Mouse (Mus musculus) gastrocnemius, adult 2 months (tissue): ENCODE results near the gene Prpf19. TPM values are rescaled to one million over a fixed set of nuclear protein-coding genes. Genes with fewer than 3 reads are reported as not detected.

ENCODE experiments used
- DNase-seq: peaks from one replicate; pipeline ENCODE4 v3.0.0; 2022
- H3K27ac ChIP-seq: fragments of 200-600 bp; 2 replicates; pipeline ENCODE4 v1.8.1; 2022; ENCODE audit warnings: mild to moderate bottlenecking
- H3K4me3 ChIP-seq: fragments of 200-600 bp; 2 replicates; pipeline ENCODE4 v1.8.1; 2022; ENCODE audit warnings: mild to moderate bottlenecking, moderate library complexity
- CTCF ChIP-seq: fragments of 200-600 bp; IDR thresholded peaks from 2 replicates; pipeline ENCODE4 v1.8.1; 2022; ENCODE audit warnings: antibody characterized with exemption, mild to moderate bottlenecking, moderate library complexity
- intact Hi-C: fragments of 180-260 bp; cut with DNase I; formaldehyde crosslinking; loops from one replicate; pipeline ENCODE4 v1.15.1; 2025
- total RNA-seq, 2 experiments: library from RNA; stranded (reverse); gene quantifications; 2 replicates each; pipeline ENCODE4 v1.2.3; 2021

Gene Prpf19
- total RNA-seq, 2 experiments from 2014 or later: 150 to 184 TPM

DNA sequence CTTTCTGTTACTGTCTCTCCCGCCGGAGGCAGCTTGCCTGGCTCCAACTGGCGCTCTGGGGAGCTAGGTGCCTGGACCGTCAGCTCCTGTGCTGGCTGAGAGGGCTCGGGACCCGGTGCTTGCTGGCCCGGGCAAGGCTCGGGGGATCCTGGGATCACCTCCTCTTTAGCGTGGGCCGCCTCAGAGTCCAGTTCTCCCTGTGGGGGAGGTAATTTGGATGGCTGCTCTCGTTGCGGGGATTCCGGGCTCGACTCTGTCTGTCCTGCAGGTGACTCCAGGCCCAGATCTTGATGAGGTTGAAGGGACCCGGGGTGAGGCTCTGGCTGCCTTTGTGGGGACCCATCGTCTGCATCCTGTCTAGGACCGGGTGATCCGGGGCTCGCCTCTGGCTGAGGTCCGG is 53.4 kb downstream of the Prpf19 start:
- no peak for DNase-seq
- TF ChIP-seq CTCF: no peak
- H3K4me3 ChIP-seq: peak overlapping the region; percentile 92
- intact Hi-C loops: no loop called here
- H3K27ac ChIP-seq: peak overlapping the region; percentile 93

DNA sequence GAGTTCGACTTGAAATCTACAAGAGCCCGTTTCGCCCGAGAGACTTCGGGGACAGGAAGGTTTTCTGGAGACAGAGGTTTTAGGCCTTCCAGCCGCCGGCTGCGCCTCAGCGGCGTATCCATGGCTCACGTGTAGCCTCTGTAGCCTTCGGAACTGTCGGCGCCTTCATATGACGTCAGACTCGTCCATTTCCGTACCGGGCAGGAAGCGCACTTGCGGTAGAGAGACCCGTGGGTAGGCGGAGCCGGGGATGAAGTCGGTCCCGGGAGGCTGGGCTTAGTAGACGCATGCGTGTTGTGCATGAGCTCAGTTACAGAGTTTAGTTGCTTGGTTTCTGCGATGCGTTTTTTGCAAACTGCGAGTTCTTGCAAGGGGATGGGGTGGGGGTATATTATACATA is 54.1 kb downstream of the Prpf19 start, which contains the start of gene Ccdc86:
TSS of gene Ccdc86 (minus strand) at position 155 of the 400 bp plus-strand sequence.
- Histone ChIP-seq H3K4me3 (peak within 1 kb of the TSS; percentile 92), H3K27ac (peak within 1 kb of the TSS; percentile 93)
- intact Hi-C loops: no loop called here
- peak; percentile 97 for DNase-seq
- TF ChIP-seq CTCF: no peak

DNA sequence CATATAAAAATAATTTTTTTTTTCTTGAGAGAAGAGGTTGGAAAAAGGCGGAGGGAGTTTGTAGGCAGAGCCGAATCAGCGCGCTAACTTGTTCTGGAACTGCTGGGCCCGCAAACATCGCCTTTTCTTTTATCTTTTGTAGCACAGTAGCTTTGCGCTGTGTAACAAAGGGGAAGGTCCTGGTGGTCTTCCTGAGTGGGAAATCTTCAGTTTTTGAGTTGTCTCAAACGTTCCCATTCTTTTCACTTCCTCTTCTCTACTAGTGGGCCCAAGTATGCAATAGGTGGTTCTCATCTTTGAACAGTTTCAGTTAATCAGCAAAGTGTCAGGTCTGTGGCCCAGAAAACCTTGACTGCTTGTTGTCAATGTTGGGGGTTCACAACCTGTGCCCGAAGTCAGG is 54.5 kb downstream of the Prpf19 start:
- intact Hi-C loops: no loop called here
- peak overlapping the region; percentile 92 for H3K4me3 ChIP-seq
- no peak for DNase-seq
- no peak for TF ChIP-seq CTCF
- H3K27ac ChIP-seq: peak overlapping the region; percentile 93

DNA sequence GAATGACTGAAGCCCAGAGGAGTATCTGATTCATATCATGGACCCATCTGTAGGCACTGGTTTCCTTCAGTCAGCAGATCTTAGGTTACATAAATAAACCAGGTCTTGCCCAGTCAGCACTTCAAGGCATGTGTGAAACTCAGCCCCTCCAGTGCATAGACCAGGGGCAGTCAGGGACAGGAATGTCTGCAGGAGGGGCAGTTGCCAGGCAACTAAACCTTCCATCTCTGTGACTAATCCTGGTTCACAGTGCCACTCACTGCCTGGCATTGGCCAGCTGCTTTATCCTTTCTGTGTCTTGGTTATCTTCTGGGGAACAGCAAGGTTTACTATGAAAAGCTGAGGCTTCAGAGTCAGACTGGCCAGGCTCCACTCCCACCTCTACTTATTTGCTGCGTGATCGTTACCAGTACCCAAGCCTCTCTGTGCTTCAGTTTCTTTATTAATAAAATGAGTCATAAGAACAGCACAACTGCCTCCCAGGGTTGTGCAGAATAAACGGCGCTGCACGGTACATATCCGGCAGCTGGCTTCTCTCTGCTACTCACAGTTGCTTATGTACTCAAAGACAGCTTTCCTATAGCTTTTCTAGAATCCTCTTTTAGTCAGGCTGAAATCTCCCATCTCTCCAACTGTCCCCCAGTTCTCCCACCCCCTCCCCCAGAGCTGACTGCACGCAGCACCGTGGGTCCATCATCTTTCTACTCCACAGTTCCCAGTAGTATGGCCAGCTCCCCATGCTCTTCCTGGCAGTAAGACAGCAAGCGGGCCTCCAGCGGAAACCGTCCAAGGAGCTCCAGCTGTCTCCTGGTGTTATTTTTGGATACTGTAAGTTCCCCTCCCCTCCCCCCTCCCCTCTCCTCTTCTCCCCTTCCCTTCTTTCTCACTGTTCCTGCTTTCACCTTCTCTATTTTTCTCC is 57.2 kb downstream of the Prpf19 start:
- H3K27ac ChIP-seq: peak overlapping the region; percentile 93
- TF ChIP-seq CTCF: no peak
- DNase-seq: peak; percentile 84
- H3K4me3 ChIP-seq: peak overlapping the region; percentile 47
- intact Hi-C loops: no loop called here

Other genes starting within 250 kb of the Prpf19 start
- gene Pga5, start 217.2 kb upstream of the Prpf19 start, total RNA-seq: not detected
- 10 to 100 TPM; 20.7 to 26.3 TPM for gene Vps37c, start 206.5 kb upstream of the Prpf19 start, total RNA-seq
- not detected for gene Cd5, start 156.2 kb upstream of the Prpf19 start, total RNA-seq
- gene Cd6, start 65.2 kb upstream of the Prpf19 start, total RNA-seq: not detected
- gene Slc15a3, start 55.5 kb upstream of the Prpf19 start, total RNA-seq: under 1 TPM; 0.31 to 0.53 TPM
- 1 to 10 TPM; 2.8 to 7.2 TPM for gene Tmem132a, start 25.3 kb upstream of the Prpf19 start, total RNA-seq
- gene Tmem109, start 13.2 kb upstream of the Prpf19 start, total RNA-seq: 100 to 1,000 TPM; 227 to 255 TPM
- not detected for gene Zp1, start 25.4 kb downstream of the Prpf19 start, total RNA-seq
- not detected for gene Ptgdr2, start 41.9 kb downstream of the Prpf19 start, total RNA-seq
- 10 to 100 TPM; 13.2 to 16.5 TPM for gene Ccdc86, start 54.0 kb downstream of the Prpf19 start, total RNA-seq
- gene Ms4a10, start 79.4 kb downstream of the Prpf19 start, total RNA-seq: not detected
- gene Ms4a15, start 98.0 kb downstream of the Prpf19 start, total RNA-seq: not detected
- not detected for gene Ms4a18, start 122.8 kb downstream of the Prpf19 start, total RNA-seq
- 1 to 10 TPM in 1 of 2 experiments, under 1 TPM in 1; 0.66 to 1.3 TPM for gene Ms4a8a, start 185.9 kb downstream of the Prpf19 start, total RNA-seq
- not detected for gene 1700017D01Rik, start 235.6 kb downstream of the Prpf19 start, total RNA-seq